Mouse (Mus musculus): ENCODE measurements around the gene Cnnm2. TPM values are rescaled to one million over a fixed set of nuclear protein-coding genes. Genes with fewer than 3 reads are reported as not detected.
"Not testable (repeated sequence)": the region's sequence is repeated elsewhere in the genome, so short reads cannot be mapped to it uniquely, and the experiment has no call there.

Gene Cnnm2
- polyA plus RNA-seq, 1 experiment from 2014 or later: 2.1 TPM

DNA sequence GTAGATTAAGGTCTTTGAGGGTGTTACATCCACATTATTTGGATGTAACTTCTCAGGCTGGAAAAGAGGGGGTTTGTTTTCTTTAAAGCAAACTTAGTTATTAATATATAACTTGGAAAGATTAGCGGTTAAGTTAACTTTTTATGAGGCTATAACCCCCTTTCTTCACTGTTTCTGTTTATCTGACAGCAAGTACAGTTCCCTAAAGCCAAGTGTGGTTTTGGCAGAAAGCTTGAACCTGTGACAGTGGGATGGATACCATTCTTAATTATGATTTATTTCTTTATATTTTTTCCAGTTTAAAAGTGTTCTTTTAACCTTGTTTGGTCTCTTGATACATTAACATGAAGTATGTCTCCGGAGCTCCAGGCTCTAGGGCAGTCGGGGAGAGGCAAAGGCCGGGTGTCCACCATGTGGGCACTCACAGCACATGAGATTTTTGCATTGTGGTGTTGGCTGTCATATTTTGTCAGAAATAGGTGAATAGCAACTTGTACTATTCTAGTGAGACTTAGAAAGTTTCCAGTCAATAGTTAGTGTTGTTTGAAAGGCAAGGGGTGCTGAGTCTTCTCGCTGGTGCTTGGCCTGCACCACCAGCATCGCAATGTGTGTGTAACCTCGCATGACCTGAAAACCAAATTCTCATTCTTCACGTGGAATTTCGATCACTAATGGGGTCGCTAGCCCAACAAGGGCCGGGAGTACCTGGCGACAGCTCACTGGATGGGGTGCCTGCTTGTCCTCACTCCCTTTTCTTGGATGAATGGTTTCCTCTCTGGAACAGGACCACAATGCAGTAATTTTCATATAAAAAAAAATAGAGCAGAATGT lies 2.8 kb downstream of the Cnnm2 start:
- Histone ChIP-seq H3K9me3 (ENCODE audit: control insufficient read depth, low read length) (no peaks in the 10 kb centered on the region), H3K36me3 (ENCODE audit: control insufficient read depth, insufficient read depth, low read length) (no peaks in the 10 kb centered on the region), H3K27me3 (replicated peaks; ENCODE audit: control insufficient read depth, insufficient read depth, low read length) (peaks cover 10% of the 10 kb centered on the region), H3K4me2 (ENCODE audit: low read depth, low read length) (0 out of 2 replicates have a peak overlapping the region, but pooled peaks have one; percentile 2), H3K9ac (ENCODE audit: low read depth, low read length) (no peak overlapping the region), H3K4me1 (ENCODE audit: control insufficient read depth, insufficient read depth, low read length) (peaks cover 12% of the 10 kb centered on the region), H3K4me3 (ENCODE audit: low read length) (no peak overlapping the region), H3K27ac (ENCODE audit: low read length) (no peak overlapping the region)
- no peak for ATAC-seq
- WGBS: 72% methylated on average over 12 of the region's 12 CpGs

DNA sequence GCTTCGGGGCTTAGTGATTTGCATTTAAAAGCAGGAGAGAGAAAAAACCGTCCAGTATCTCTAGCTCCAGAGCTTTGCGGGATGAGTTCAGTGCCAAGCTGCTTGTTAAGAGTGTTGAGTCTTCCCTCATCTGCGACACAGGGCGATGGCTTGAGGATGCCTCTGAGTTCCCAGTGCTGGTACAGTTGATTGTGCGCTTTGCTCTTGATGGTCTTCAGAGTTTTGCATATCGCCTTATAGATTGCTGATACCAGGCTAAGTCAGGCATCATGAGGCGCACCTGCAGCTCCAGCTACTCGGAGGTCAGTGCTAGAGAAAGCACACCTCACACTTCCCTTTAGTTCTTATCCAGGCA lies 3.3 kb downstream of the Cnnm2 start:
- Histone ChIP-seq H3K27ac (ENCODE audit: low read length) (no peak overlapping the region), H3K9me3 (ENCODE audit: control insufficient read depth, low read length) (no peaks in the 10 kb centered on the region), H3K36me3 (ENCODE audit: control insufficient read depth, insufficient read depth, low read length) (no peaks in the 10 kb centered on the region), H3K4me2 (ENCODE audit: low read depth, low read length) (no peak overlapping the region), H3K27me3 (replicated peaks; ENCODE audit: control insufficient read depth, insufficient read depth, low read length) (peaks cover 10% of the 10 kb centered on the region), H3K4me1 (ENCODE audit: control insufficient read depth, insufficient read depth, low read length) (peaks cover 12% of the 10 kb centered on the region), H3K4me3 (ENCODE audit: low read length) (no peak overlapping the region), H3K9ac (ENCODE audit: low read depth, low read length) (no peak overlapping the region)
- ATAC-seq: no peak
- WGBS: 78% methylated on average over 9 of the region's 9 CpGs

DNA sequence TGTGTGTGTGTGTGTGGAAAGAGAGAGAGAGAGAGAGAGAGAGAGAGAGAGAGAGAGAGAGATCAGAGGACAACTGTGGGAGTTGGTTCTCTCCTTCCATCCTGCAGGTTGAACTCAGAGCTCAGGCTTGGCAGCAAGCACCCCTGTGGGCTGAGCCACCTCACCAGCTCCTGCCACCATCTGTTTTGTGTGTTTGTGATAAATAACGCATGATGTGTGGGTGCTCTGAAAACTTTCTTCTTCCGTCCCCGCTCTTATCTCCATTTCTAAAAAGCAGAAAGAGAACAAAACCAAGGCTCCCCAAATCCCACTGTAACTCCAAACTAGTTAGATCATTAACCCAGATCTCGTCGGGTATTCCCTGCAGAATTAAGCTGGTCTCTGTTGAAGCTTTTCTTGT lies 4.7 kb downstream of the Cnnm2 start:
- H3K4me3 ChIP-seq (ENCODE audit: low read length): no peak overlapping the region
- H3K27me3 ChIP-seq (replicated peaks; ENCODE audit: control insufficient read depth, insufficient read depth, low read length): peaks cover 10% of the 10 kb centered on the region
- no peak overlapping the region for H3K27ac ChIP-seq (ENCODE audit: low read length)
- H3K4me1 ChIP-seq (ENCODE audit: control insufficient read depth, insufficient read depth, low read length): peaks cover 9% of the 10 kb centered on the region
- no peak overlapping the region for H3K4me2 ChIP-seq (ENCODE audit: low read depth, low read length)
- H3K36me3 ChIP-seq (ENCODE audit: control insufficient read depth, insufficient read depth, low read length): no peaks in the 10 kb centered on the region
- no peaks in the 10 kb centered on the region for H3K9me3 ChIP-seq (ENCODE audit: control insufficient read depth, low read length)
- 73% methylated on average over 5 of the region's 5 CpGs for WGBS
- ATAC-seq: no peak
- H3K9ac ChIP-seq (ENCODE audit: low read depth, low read length): no peak overlapping the region

DNA sequence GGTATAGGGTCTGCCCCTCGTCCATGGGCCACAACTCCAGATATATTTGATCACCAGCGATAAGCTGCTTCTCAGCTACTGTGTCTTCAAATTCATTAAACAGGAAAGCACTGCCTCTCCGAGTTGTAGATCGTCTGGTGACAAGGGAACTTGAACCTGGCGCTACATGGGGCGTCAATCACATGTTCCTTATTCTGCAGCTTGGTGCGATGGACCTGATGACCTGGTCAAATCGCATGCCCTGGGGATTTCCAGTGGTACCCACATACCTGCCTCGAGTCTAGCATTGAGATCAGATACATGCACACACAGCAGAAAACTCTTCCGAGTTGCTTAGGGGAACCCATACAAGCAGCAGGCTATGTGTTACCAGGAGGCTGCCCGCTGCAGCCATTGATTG lies 8.4 kb downstream of the Cnnm2 start:
- no peak overlapping the region for H3K4me3 ChIP-seq (ENCODE audit: low read length)

DNA sequence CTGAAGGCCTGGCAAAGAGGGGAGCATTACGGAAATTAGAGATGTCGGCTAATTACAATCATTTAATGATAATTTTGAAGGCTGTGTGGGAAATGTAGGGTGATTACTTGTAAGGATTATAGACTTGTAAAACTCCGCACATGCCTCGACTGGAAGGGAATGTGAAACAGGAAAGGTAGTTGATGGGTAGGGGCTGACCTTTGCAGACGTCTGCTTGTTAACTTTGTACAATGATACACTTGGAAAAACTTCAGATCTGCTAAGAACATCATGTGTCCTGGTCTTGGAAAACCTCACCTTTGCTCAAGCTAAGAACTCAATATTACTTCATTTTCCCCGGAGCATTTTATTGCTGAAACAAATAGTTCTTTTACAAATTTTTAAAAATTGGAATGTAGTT lies 10.4 kb downstream of the Cnnm2 start:
- Histone ChIP-seq H3K4me1 (ENCODE audit: control insufficient read depth, insufficient read depth, low read length) (no peaks in the 10 kb centered on the region), H3K27me3 (replicated peaks; ENCODE audit: control insufficient read depth, insufficient read depth, low read length) (no peaks in the 10 kb centered on the region), H3K9ac (ENCODE audit: low read depth, low read length) (no peak overlapping the region), H3K36me3 (ENCODE audit: control insufficient read depth, insufficient read depth, low read length) (no peaks in the 10 kb centered on the region), H3K27ac (ENCODE audit: low read length) (no peak overlapping the region), H3K4me2 (ENCODE audit: low read depth, low read length) (no peak overlapping the region), H3K4me3 (ENCODE audit: low read length) (no peak overlapping the region), H3K9me3 (ENCODE audit: control insufficient read depth, low read length) (no peaks in the 10 kb centered on the region)
- ATAC-seq: no peak
- 75% methylated on average over 6 of the region's 6 CpGs for WGBS

More for the DNA sequence above, 8.4 kb downstream of the Cnnm2 start:
- Histone ChIP-seq H3K4me1 (ENCODE audit: control insufficient read depth, insufficient read depth, low read length) (no peaks in the 10 kb centered on the region), H3K36me3 (ENCODE audit: control insufficient read depth, insufficient read depth, low read length) (no peaks in the 10 kb centered on the region), H3K27ac (ENCODE audit: low read length) (no peak overlapping the region), H3K9me3 (ENCODE audit: control insufficient read depth, low read length) (no peaks in the 10 kb centered on the region), H3K27me3 (replicated peaks; ENCODE audit: control insufficient read depth, insufficient read depth, low read length) (no peaks in the 10 kb centered on the region), H3K9ac (ENCODE audit: low read depth, low read length) (no peak overlapping the region), H3K4me2 (ENCODE audit: low read depth, low read length) (no peak overlapping the region)
- WGBS: 87% methylated on average over 11 of the region's 11 CpGs
- ATAC-seq: no peak

DNA sequence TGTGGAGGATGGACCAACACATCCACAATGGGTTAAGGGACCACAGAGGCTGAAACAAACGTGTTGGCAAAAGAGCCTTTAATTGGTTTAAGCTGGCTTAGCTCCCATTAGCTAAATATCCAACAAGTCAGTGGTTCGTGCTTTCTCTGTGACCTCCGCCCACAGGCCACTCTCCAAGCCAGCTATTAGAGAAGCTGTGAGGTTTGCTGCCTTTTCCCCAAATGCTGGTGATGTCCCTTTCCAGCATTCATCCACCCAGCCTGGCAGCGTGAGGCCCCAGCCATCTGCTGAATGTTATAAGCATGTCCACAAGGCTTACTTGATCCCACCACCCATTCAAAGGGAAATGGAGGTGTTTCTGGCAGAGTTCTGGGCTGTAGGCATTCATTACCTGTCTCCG lies 15.0 kb downstream of the Cnnm2 start:
- 67% methylated on average over 5 of the region's 5 CpGs for WGBS
- Histone ChIP-seq H3K27me3 (replicated peaks; ENCODE audit: control insufficient read depth, insufficient read depth, low read length) (no peaks in the 10 kb centered on the region), H3K9ac (ENCODE audit: low read depth, low read length) (no peak overlapping the region), H3K4me2 (ENCODE audit: low read depth, low read length) (no peak overlapping the region), H3K9me3 (ENCODE audit: control insufficient read depth, low read length) (no peaks in the 10 kb centered on the region), H3K4me3 (ENCODE audit: low read length) (no peak overlapping the region), H3K36me3 (ENCODE audit: control insufficient read depth, insufficient read depth, low read length) (no peaks in the 10 kb centered on the region), H3K27ac (ENCODE audit: low read length) (no peak overlapping the region), H3K4me1 (ENCODE audit: control insufficient read depth, insufficient read depth, low read length) (no peaks in the 10 kb centered on the region)
- no peak for ATAC-seq

DNA sequence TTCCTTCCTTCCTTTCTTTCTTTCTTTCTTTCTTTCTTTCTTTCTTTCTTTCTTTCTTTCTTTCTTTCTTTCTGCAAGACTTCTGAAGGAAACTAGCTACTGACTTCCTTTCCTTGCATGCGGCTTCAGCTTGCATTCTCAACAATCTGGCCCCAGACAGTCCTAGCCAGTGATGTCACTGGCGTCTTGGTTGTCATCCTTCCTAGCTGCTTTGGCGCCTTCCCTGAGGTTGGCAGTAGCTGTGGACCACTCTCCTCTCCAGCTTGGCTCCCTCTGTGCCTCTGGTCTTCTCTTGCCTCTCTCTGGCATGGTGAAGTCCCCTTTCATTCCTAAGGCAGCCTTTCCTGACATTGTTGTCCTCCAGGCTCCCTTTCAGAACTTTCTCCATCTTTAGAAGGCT lies 15.5 kb downstream of the Cnnm2 start:
- ATAC-seq: no peak
- 87% methylated on average over 3 of the region's 3 CpGs for WGBS
- no peak overlapping the region for H3K4me3 ChIP-seq (ENCODE audit: low read length)
- no peaks in the 10 kb centered on the region for H3K27me3 ChIP-seq (replicated peaks; ENCODE audit: control insufficient read depth, insufficient read depth, low read length)
- H3K36me3 ChIP-seq (ENCODE audit: control insufficient read depth, insufficient read depth, low read length): no peaks in the 10 kb centered on the region
- H3K4me1 ChIP-seq (ENCODE audit: control insufficient read depth, insufficient read depth, low read length): no peaks in the 10 kb centered on the region
- no peak overlapping the region for H3K9ac ChIP-seq (ENCODE audit: low read depth, low read length)
- no peak overlapping the region for H3K4me2 ChIP-seq (ENCODE audit: low read depth, low read length)
- H3K27ac ChIP-seq (ENCODE audit: low read length): no peak overlapping the region
- no peaks in the 10 kb centered on the region for H3K9me3 ChIP-seq (ENCODE audit: control insufficient read depth, low read length)

DNA sequence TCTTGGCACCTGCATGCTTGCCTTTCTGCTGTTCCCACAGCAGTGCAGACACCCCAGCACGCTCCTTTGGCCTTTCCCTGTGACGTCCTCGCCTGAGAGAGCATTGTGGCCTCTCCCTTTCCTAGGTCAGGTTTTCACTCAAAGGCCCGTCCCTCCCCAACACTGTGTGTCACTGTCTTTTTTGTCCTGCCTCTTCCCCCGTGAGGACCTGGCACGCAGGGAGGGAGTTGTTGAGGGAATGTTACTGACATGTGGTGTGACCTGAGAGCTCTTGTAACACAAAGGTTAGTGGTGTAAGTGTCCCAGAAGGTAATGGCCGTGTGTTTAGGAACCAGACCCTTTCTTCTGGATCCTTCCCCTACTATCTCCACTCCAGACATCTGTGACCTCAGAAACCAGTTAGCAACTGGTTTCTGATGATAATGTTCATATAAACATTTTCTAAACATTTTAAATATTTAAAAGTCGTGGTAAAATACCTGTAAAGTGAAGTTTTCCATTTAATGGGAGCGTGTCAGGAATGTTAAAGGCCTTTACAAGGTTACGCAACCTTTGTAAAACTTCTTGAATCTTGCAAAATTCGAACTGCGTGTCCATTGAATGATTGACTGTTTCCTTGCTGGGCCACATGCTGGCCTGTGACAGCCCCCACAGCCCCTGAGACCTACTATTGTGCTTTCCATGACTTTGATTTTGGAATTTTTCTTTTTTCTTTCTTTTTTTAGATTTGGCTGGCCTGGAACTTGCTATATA lies 16.7 kb downstream of the Cnnm2 start:
- H3K27ac ChIP-seq (ENCODE audit: low read length): no peak overlapping the region
- no peaks in the 10 kb centered on the region for H3K4me1 ChIP-seq (ENCODE audit: control insufficient read depth, insufficient read depth, low read length)
- no peaks in the 10 kb centered on the region for H3K27me3 ChIP-seq (replicated peaks; ENCODE audit: control insufficient read depth, insufficient read depth, low read length)
- H3K36me3 ChIP-seq (ENCODE audit: control insufficient read depth, insufficient read depth, low read length): no peaks in the 10 kb centered on the region
- no peak overlapping the region for H3K4me2 ChIP-seq (ENCODE audit: low read depth, low read length)
- no peak for ATAC-seq
- no peak overlapping the region for H3K4me3 ChIP-seq (ENCODE audit: low read length)
- no peaks in the 10 kb centered on the region for H3K9me3 ChIP-seq (ENCODE audit: control insufficient read depth, low read length)
- no peak overlapping the region for H3K9ac ChIP-seq (ENCODE audit: low read depth, low read length)
- 72% methylated on average over 12 of the region's 12 CpGs for WGBS

DNA sequence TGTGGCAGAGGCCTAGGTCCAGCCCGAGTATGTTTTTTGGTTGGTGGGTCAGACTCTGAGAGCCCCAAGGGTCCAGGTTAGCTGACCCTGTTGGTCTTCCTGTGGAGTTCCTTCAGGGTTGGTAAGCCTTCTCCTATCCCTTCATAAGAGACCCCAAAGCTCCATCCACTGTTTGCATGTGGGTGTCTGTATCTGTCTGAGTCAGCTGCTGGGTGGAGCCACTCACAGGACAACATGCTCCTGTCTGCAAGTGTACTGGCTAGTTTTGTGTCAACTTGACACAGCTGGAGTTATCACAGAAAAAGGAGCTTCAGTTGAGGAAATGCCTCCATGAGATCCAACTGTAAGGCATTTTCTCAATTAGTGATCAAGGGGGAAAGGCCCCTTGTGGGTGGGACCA lies 17.7 kb downstream of the Cnnm2 start:
- WGBS: 88% methylated on average over 1 of the region's 1 CpGs
- H3K4me1 ChIP-seq (ENCODE audit: control insufficient read depth, insufficient read depth, low read length); H3K9ac ChIP-seq (ENCODE audit: low read depth, low read length); H3K36me3 ChIP-seq (ENCODE audit: control insufficient read depth, insufficient read depth, low read length); H3K27me3 ChIP-seq (replicated peaks; ENCODE audit: control insufficient read depth, insufficient read depth, low read length); H3K27ac ChIP-seq (ENCODE audit: low read length); ATAC-seq; H3K9me3 ChIP-seq (ENCODE audit: control insufficient read depth, low read length); H3K4me2 ChIP-seq (ENCODE audit: low read depth, low read length); H3K4me3 ChIP-seq (ENCODE audit: low read length): not testable (repeated sequence)
